Mouse (Mus musculus) liver, embryonic 14.5 days (tissue): ENCODE data around the gene Slc39a3. TPM values are rescaled to one million over a fixed set of nuclear protein-coding genes. Genes with fewer than 3 reads are reported as not detected.

ENCODE experiments used
- ATAC-seq: fragments of 200-750 bp; cut with Nextera tagmentation; 2 replicates; pipeline ENCODE4 v1.8.0; 2017; ENCODE audit warnings: moderate number of reproducible peaks, mild to moderate bottlenecking, moderate library complexity; ENCODE audit not compliant: insufficient read depth
- DNase-seq, 3 experiments: peaks; one replicate each; pipeline ENCODE4 v3.0.0-alpha.2; 2012 to 2013; ENCODE audit warnings: low read depth in 3 of 3, low spot score in 3 of 3
- H3K27ac ChIP-seq: fragments of 300-500 bp; sonication (generic); 2 replicates; pipeline ENCODE4 v1.5.1; 2014; ENCODE audit warnings: moderate library complexity, mild to moderate bottlenecking, control low read depth, inconsistent platforms
- H3K27me3 ChIP-seq: fragments of 300-500 bp; sonication (generic); 2 replicates; pipeline ENCODE4 v1.6.1; 2014; ENCODE audit warnings: mild to moderate bottlenecking, low read length, moderate library complexity; ENCODE audit not compliant: control insufficient read depth, insufficient read depth
- H3K36me3 ChIP-seq: fragments of 300-500 bp; sonication (generic); replicated peaks from 2 replicates; pipeline ENCODE4 v1.6.1; 2014; ENCODE audit warnings: low read depth; ENCODE audit not compliant: control insufficient read depth, insufficient read depth
- H3K4me1 ChIP-seq, 2 experiments: fragments of 200-500 bp in 1 of 2; fragments of 300-500 bp in 1 of 2; sonication (generic) in 1 of 2; replicated peaks; 2 replicates each; pipeline ENCODE4 v1.6.1; 2012 to 2014; ENCODE audit warnings: antibody characterized with exemption in 1 of 2, inconsistent platforms in 1 of 2, low read length in 1 of 2; ENCODE audit not compliant: control insufficient read depth in 2 of 2, insufficient read depth in 2 of 2
- H3K4me2 ChIP-seq: fragments of 300-500 bp; sonication (generic); 2 replicates; pipeline ENCODE4 v1.6.1; 2014; ENCODE audit warnings: low read depth, mild to moderate bottlenecking, control low read depth, moderate library complexity
- H3K4me3 ChIP-seq, 2 experiments: fragments of 200-500 bp in 1 of 2; fragments of 300-500 bp in 1 of 2; sonication (generic) in 1 of 2; 2 replicates each; pipeline ENCODE4 v1.5.1; 2012 to 2014; ENCODE audit warnings: low read depth in 2 of 2, low read length in 2 of 2, mild to moderate bottlenecking in 2 of 2, control low read depth in 1 of 2, inconsistent platforms in 1 of 2, moderate library complexity in 1 of 2; ENCODE audit not compliant: insufficient read depth in 1 of 2
- H3K9ac ChIP-seq: fragments of 300-500 bp; sonication (generic); replicated peaks from 2 replicates; pipeline ENCODE4 v1.6.1; 2014; ENCODE audit warnings: mild to moderate bottlenecking, control low read depth, moderate library complexity
- H3K9me3 ChIP-seq: fragments of 300-500 bp; sonication (generic); 2 replicates; pipeline ENCODE4 v1.6.1; 2016; ENCODE audit warnings: low read length, mixed read lengths; ENCODE audit not compliant: control insufficient read depth
- CTCF ChIP-seq: IDR thresholded peaks from 2 replicates; pipeline ENCODE4 v1.5.1; 2016; ENCODE audit warnings: antibody characterized with exemption, low read depth, control low read depth
- EP300 ChIP-seq: IDR thresholded peaks from 2 replicates; pipeline ENCODE4 v1.6.1; 2016; ENCODE audit warnings: antibody characterized with exemption, low read depth
- WGBS: fragments of 180-500 bp; shearing (Covaris S2); extraction: QIAGEN DNeasy Blood & Tissue Kit; methylation state at CpG from one replicate; pipeline ENCODE4 v1.1.7; 2014; ENCODE audit not compliant: insufficient replicate concordance; 5-methylcytosine and 5-hydroxymethylcytosine counted together
- polyA plus RNA-seq, 2 experiments: library from polyadenylated mRNA; depleted of rRNA in 1 of 2; stranded (reverse) in 1 of 2; unstranded in 1 of 2; fragments of >200 nt; fragmentation: Nextera tagmentation in 1 of 2; extraction: Ambion mirVana in 1 of 2; gene quantifications; 2 replicates each; pipeline versions ENCODE4 v1.2.1 to v1.2.3; 2012 to 2014

Slc39a3 gene
- polyA plus RNA-seq, 2 experiments: 2.7 to 4.4 TPM

GRCm38 (mm10) chr10:81033586-81033985, 3.6 kb downstream of the Slc39a3 start:
- Histone ChIP-seq H3K9me3 (no peaks in the 10 kb centered on the region), H3K27me3 (no peaks in the 10 kb centered on the region), H3K36me3 (no peaks in the 10 kb centered on the region), H3K4me2 (no peak overlapping the region), H3K4me1 (peaks cover 0 to 5% of the 10 kb centered on the region in 2 experiments; a peak in 2 of 4 replicates), H3K9ac (no peak overlapping the region), H3K27ac (no peak overlapping the region), H3K4me3 (no peak overlapping the region)
- 64% methylated on average over 10 of the region's 10 CpGs for WGBS
- no peak for DNase-seq
- ATAC-seq: no peak
- TF ChIP-seq CTCF (no peak), EP300 (no peak)

DNA sequence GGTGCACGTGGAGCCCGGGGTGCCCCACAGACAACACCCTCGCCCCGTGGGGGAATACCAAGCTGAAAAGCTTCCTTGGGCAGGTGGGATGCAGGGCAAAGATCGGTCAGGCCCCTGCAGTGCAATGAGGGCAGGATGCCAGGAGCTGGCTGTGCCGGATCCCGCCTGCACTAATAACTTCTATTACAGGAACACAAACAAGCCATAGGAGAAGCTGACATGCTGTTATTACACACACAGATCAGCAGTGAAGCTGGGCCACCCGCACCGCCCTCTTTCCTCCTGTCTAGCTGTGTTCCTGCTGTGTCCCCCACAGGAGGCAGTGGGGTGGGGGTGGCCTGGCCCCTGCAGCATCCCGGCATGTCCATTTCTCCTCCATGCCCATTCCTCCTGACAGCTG, 8.2 kb downstream of the Slc39a3 start:
- no peaks in the 10 kb centered on the region for H3K4me1 ChIP-seq
- peaks cover 18% of the 10 kb centered on the region for H3K27me3 ChIP-seq
- H3K27ac ChIP-seq: no peak overlapping the region
- H3K4me3 ChIP-seq: no peak overlapping the region
- no peak for ATAC-seq
- H3K36me3 ChIP-seq: no peaks in the 10 kb centered on the region
- no peak overlapping the region for H3K9ac ChIP-seq
- no peaks in the 10 kb centered on the region for H3K9me3 ChIP-seq
- no peak for DNase-seq
- WGBS: 62% methylated on average over 10 of the region's 10 CpGs
- TF ChIP-seq EP300 (no peak), CTCF (no peak)
- H3K4me2 ChIP-seq: no peak overlapping the region

DNA sequence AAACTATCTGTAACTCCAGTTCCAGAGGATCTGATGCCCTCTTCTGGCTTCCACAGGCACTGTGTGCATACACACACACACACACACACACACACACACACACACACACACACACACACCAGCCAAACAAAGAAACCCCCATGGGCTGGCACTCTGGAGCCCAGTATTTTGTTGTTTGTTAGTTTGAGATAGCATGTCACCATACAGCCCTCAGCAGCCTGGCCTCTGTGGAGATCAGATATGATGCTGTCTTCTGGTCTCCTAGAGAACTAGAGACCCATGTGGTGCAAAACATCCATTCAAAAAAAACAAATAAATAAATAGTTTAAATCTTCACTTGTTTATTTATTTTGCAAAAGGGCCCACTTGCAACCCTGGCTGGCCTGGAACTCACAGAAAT, 9.0 kb downstream of the Slc39a3 start:
- TF ChIP-seq CTCF: no peak
- H3K4me1 ChIP-seq: no peaks in the 10 kb centered on the region
- peaks cover 20% of the 10 kb centered on the region for H3K27me3 ChIP-seq
- DNase-seq (no peak), ATAC-seq (peak; percentile 53; the same call in 1 of the 2 replicates)
- H3K9ac ChIP-seq: no peak overlapping the region
- H3K36me3 ChIP-seq: no peaks in the 10 kb centered on the region
- no peak overlapping the region for H3K27ac ChIP-seq
- H3K9me3 ChIP-seq: no peaks in the 10 kb centered on the region
- no peak overlapping the region for H3K4me3 ChIP-seq
- no peak overlapping the region for H3K4me2 ChIP-seq

- WGBS: 44% methylated on average over 4 of the region's 4 CpGs
- H3K27ac ChIP-seq: no peak overlapping the region
- no peaks in the 10 kb centered on the region for H3K4me1 ChIP-seq
- no peaks in the 10 kb centered on the region for H3K9me3 ChIP-seq
- H3K36me3 ChIP-seq: no peaks in the 10 kb centered on the region
- no peak overlapping the region for H3K4me2 ChIP-seq
- DNase-seq (no peak), ATAC-seq (no peak)
- H3K9ac ChIP-seq: no peak overlapping the region
- no peak overlapping the region for H3K4me3 ChIP-seq
- H3K27me3 ChIP-seq: peaks cover 25% of the 10 kb centered on the region
- TF ChIP-seq CTCF: no peak
- TF ChIP-seq EP300: no peak
These were observed 9.9 kb downstream of the Slc39a3 start for GRCm38 (mm10) chr10:81027331-81027730.

- ATAC-seq (no peak), DNase-seq (no peak)
- no peak overlapping the region for H3K4me3 ChIP-seq
- H3K4me1 ChIP-seq: no peaks in the 10 kb centered on the region
- 80% methylated on average over 5 of the region's 5 CpGs for WGBS
- no peak overlapping the region for H3K4me2 ChIP-seq
- TF ChIP-seq EP300 (no peak), CTCF (no peak)
- no peak overlapping the region for H3K9ac ChIP-seq
- no peaks in the 10 kb centered on the region for H3K36me3 ChIP-seq
- H3K27me3 ChIP-seq: peaks cover 30% of the 10 kb centered on the region
- no peak overlapping the region for H3K27ac ChIP-seq
- H3K9me3 ChIP-seq: no peaks in the 10 kb centered on the region
These were observed 10.4 kb downstream of the Slc39a3 start for GRCm38 (mm10) chr10:81026857-81027256.
